9 mouse cellular contexts compared by ENCODE assay signal in the genomic region with DNA sequence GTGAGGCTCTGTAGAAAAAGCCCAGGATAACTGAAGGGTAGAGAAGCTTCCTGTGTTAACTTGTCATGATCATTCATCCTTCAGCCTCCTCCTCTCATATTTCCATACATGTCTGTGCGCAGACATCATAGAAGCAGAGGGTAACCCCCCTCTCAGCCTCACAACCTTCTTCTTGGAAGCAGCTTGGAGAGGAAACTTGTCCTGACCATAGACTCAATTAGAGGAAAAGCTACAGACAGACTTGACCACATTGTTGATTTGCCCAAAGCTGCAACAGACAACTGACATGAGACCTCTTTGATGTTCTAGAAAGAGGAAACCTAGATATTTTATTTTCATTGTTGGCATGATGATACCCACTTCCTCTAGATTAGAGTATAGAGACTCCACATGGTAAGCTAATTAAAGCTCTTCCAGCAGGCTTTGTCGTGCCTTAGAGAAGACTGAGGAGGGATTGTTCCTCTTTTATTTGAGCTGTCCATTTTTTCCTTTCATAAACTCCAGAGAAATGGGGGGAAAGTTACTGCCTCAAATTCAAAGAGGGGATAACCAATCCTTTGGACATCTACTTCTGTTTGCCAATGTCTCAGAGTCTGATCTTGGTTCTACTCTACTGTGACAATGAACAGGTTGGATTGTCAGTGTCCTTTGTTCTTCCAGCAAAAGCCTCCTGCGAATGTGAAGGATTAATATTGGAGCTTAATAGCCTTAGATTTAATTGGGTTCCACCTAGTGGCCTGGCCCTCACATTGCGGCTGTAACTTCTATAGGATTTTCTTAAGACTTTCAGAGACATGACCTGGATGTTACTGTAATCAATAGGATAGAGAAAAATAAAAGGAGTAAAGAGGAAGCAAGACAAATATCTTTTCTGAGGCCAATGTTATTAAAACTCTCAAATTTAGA.
DNase-seq lines count a peak whose midpoint lies in the region; TF ChIP-seq lines count a peak whose summit lies in the region.
"Had no signal": no experiment of that assay in that cellular context is flagged by ENCODE, and none has a peak within 500 bp of the region (broad histone marks: within the 10 kb centered on the region; RNA-seq: fewer than 3 reads in every experiment).

No protein-coding gene starts in this region.

- intact Hi-C loops in left cerebral cortex, postnatal 10 days (cut with DNase I), result no loop called here

- H3K27me3 ChIP-seq in cerebellum, adult 2 months (ENCODE audit: control insufficient read depth, insufficient read depth, low read length), result no peaks in the 10 kb centered on the region
- H3K27me3 ChIP-seq: liver, embryonic 15.5 days had no signal

- 42% methylated on average over 4 of the region's 4 CpGs for WGBS in cerebellum, adult 2 months

- H3K27ac ChIP-seq in cerebellum, adult 2 months (ENCODE audit: insufficient read depth, low read length), result no peak overlapping the region
- H3K27ac ChIP-seq: liver, embryonic 15.5 days had no signal

- peak; percentile 2; the same call in 1 of the 2 replicates for TF ChIP-seq CTCF in cerebellum, adult 2 months (IDR thresholded peaks at IDR 0.05; ENCODE audit: borderline replicate concordance, insufficient read depth, low read depth, low read length)

- no peaks in the 10 kb centered on the region for H3K4me1 ChIP-seq in cerebellum, adult 2 months (ENCODE audit: control insufficient read depth, insufficient read depth, low read length)
- H3K4me1 ChIP-seq: liver, embryonic 15.5 days had no signal

- no peak overlapping the region for H3K4me3 ChIP-seq in cerebellum, adult 2 months (replicated peaks; ENCODE audit: insufficient read depth, low read depth, low read length)
- H3K4me3 ChIP-seq: liver, embryonic 15.5 days had no signal

- no peak for DNase-seq in cerebellum, adult 2 months
- no peak for DNase-seq in cerebellum, adult 11 months
- peak; percentile 8 to 13 for DNase-seq in left cerebral cortex, adult 18-20 months (ENCODE audit: low spot score in 2 of 2)
- no peak for DNase-seq in left cerebral cortex, postnatal 10 days (ENCODE audit: extremely low spot score in 1 of 2, low spot score in 2 of 2)
- peak; percentile 49 for DNase-seq in ZHBTc4 (ENCODE audit: low read depth, low spot score)
- DNase-seq in induced T-regulatory cell, adult 2 months (ENCODE audit: low read depth), result peak; percentile 48
- peak; percentile 59 for DNase-seq in retina, postnatal 1 day
- no peak for DNase-seq in right cerebral cortex, postnatal 10 days (ENCODE audit: low spot score in 2 of 2)

- TF ChIP-seq POLR2A in cerebellum, adult 2 months (IDR thresholded peaks at IDR 0.05; ENCODE audit: borderline replicate concordance, insufficient read depth, low read length), result no peak

Comparison
In these comparisons a context has a peak if more than half of its experiments do, and no peak if none do; other contexts are left out.
1. DNase-seq: peak in left cerebral cortex, adult 18-20 months (2 of 2), ZHBTc4 (single experiment), induced T-regulatory cell, adult 2 months (single experiment) and retina, postnatal 1 day (single experiment); none in cerebellum, adult 2 months (0 of 2), cerebellum, adult 11 months (single experiment), left cerebral cortex, postnatal 10 days (0 of 2) and right cerebral cortex, postnatal 10 days (0 of 2).